Mouse (Mus musculus) myocyte (in vitro differentiated cells): Measurements from ENCODE around the gene Ripk4. TPM values are rescaled to one million over a fixed set of nuclear protein-coding genes. Genes with fewer than 3 reads are reported as not detected.

Experiments
- H3K27me3 ChIP-seq: one replicate; pipeline ENCODE4 v1.6.1; 2011; ENCODE audit not compliant: control insufficient read depth, insufficient read depth, insufficient read length
- H3K36me3 ChIP-seq: one replicate; pipeline ENCODE4 v1.6.1; 2011; ENCODE audit not compliant: control insufficient read depth, insufficient read depth
- H3K4me2 ChIP-seq: one replicate; pipeline ENCODE4 v1.6.1; 2011; ENCODE audit warnings: low read depth, control low read depth
- H3K4me3 ChIP-seq: one replicate; pipeline ENCODE4 v1.5.1; 2011; ENCODE audit warnings: mild to moderate bottlenecking, control low read depth, moderate library complexity
- H3K79me2 ChIP-seq: one replicate; pipeline ENCODE4 v1.6.1; 2011; ENCODE audit not compliant: control insufficient read depth, insufficient read depth
- H3ac ChIP-seq: one replicate; pipeline ENCODE4 v1.6.1; 2011; ENCODE audit not compliant: control insufficient read depth, insufficient read length
- CEBPB ChIP-seq: IDR thresholded peaks from 2 replicates; pipeline ENCODE4 v1.6.1; 2011; ENCODE audit warnings: mild to moderate bottlenecking, moderate library complexity; ENCODE audit not compliant: poor library complexity, insufficient read depth, severe bottlenecking
- E2F4 ChIP-seq: IDR thresholded peaks from one replicate; pipeline ENCODE4 v1.6.1; 2011; ENCODE audit warnings: mild to moderate bottlenecking, control low read depth, moderate library complexity; ENCODE audit not compliant: insufficient read depth
- MAX ChIP-seq: IDR thresholded peaks from one replicate; pipeline ENCODE4 v1.6.1; 2011; ENCODE audit warnings: low read depth, mild to moderate bottlenecking, control low read depth
- MYOD1 ChIP-seq, 3 experiments: IDR thresholded peaks; one replicate each; pipeline ENCODE4 v1.6.1; 2011; ENCODE audit warnings: control low read depth in 2 of 3, low read depth in 2 of 3, mild to moderate bottlenecking in 2 of 3, moderate library complexity in 1 of 3; ENCODE audit not compliant: insufficient read length in 2 of 3, control insufficient read depth in 1 of 3
- MYOG ChIP-seq, 3 experiments: IDR thresholded peaks; one replicate each; pipeline ENCODE4 v1.6.1; 2011; ENCODE audit warnings: control low read depth in 2 of 3, low read depth in 2 of 3, mild to moderate bottlenecking in 2 of 3; ENCODE audit not compliant: insufficient read length in 2 of 3, control insufficient read depth in 1 of 3, insufficient read depth in 1 of 3
- POLR2A ChIP-seq: IDR thresholded peaks from one replicate; pipeline ENCODE4 v1.6.1; 2011; ENCODE audit warnings: low read depth, mild to moderate bottlenecking, control low read depth, moderate library complexity; ENCODE audit not compliant: insufficient read length
- POLR2AphosphoS2 ChIP-seq: IDR thresholded peaks from one replicate; pipeline ENCODE4 v1.6.1; 2011; ENCODE audit warnings: low read depth, control low read depth; ENCODE audit not compliant: insufficient read length
- REST ChIP-seq: IDR thresholded peaks from one replicate; pipeline ENCODE4 v1.6.1; 2011; ENCODE audit warnings: mild to moderate bottlenecking, control low read depth, moderate library complexity; ENCODE audit not compliant: insufficient read depth, insufficient read length
- SRF ChIP-seq: IDR thresholded peaks from one replicate; pipeline ENCODE4 v1.6.1; 2011; ENCODE audit warnings: low read depth; ENCODE audit not compliant: control insufficient read depth, insufficient read length
- TCF12 ChIP-seq: IDR thresholded peaks from one replicate; pipeline ENCODE4 v1.6.1; 2011; ENCODE audit warnings: mild to moderate bottlenecking, control low read depth; ENCODE audit not compliant: poor library complexity, insufficient read depth, severe bottlenecking
- TCF3 ChIP-seq: IDR thresholded peaks from one replicate; pipeline ENCODE4 v1.6.1; 2011; ENCODE audit warnings: low read depth, control low read depth; ENCODE audit not compliant: insufficient read length
- USF1 ChIP-seq: IDR thresholded peaks from one replicate; pipeline ENCODE4 v1.6.1; 2011; ENCODE audit warnings: low read depth, mild to moderate bottlenecking, control low read depth, moderate library complexity
- polyA plus RNA-seq: library from polyadenylated mRNA; unstranded; fragments of >200 nt; fragmentation: generic; extraction: Trizol; gene quantifications from one replicate; pipeline ENCODE4 v1.2.1, GENCODE M21; 2012; ENCODE audit warnings: missing spikeins

Gene Ripk4
- polyA plus RNA-seq, 1 experiment, result not detected

DNA sequence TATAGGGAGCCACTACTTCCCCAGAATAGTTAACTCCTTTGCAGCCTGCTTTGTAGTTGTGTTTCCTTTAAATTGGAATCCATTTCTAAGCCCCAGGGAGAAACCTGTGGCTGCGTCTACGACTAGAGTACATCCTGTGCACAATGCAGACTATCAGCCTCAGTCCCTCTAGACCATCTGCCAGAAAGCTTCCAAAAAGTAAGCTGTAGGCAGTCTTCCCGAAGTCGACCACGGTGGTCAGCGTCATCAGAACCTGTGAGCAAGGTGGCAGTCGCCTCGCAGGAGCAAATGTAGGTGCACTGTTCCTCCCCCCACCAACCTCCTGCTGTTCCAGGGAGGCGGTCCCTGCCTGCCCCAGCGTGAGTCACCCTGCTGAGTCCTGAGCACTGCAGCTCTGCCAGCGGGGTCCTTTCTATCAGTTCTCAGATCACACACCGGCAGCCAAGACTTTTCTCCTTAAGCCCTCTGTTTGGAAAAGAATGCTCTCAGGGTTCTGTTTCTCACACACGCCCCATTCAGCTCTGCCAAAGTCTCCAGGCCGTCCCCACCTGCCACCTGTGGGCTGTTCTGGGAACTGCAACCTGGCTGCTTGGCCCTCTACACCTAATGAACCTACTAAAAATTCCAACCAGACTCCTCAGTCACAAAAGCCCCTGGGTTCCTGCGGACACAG, 14.9 kb upstream of the Ripk4 start:
- peak overlapping the region; percentile 55 for H3K4me2 ChIP-seq
- no peak overlapping the region for H3ac ChIP-seq
- H3K79me2 ChIP-seq, result no peaks in the 10 kb centered on the region
- no peaks in the 10 kb centered on the region for H3K27me3 ChIP-seq
- TF ChIP-seq SRF, result no peak
- no peak for TF ChIP-seq E2F4
- no peak for TF ChIP-seq MAX
- no peak for TF ChIP-seq POLR2A
- no peak for TF ChIP-seq TCF3
- no peak for TF ChIP-seq MYOD1 (IDR thresholded peaks at IDR 0.05; ENCODE audit: control insufficient read depth in 1 of 3, insufficient read length in 2 of 3, low read depth in 2 of 3)
- TF ChIP-seq USF1, result no peak
- TF ChIP-seq POLR2AphosphoS2, result no peak
- no peak for TF ChIP-seq REST
- no peak for TF ChIP-seq CEBPB
- no peak for TF ChIP-seq MYOG (IDR thresholded peaks at IDR 0.05; ENCODE audit: control insufficient read depth in 1 of 3, insufficient read depth in 1 of 3, insufficient read length in 2 of 3, low read depth in 2 of 3)
- TF ChIP-seq TCF12, result no peak
- H3K4me3 ChIP-seq, result no peak overlapping the region
- H3K36me3 ChIP-seq, result no peaks in the 10 kb centered on the region

- Histone ChIP-seq H3K79me2 (no peaks in the 10 kb centered on the region), H3K27me3 (no peaks in the 10 kb centered on the region)
- no peak for TF ChIP-seq REST
- no peak for TF ChIP-seq TCF3
- no peak for TF ChIP-seq POLR2AphosphoS2
- TF ChIP-seq MAX, result no peak
- TF ChIP-seq TCF12, result no peak
- TF ChIP-seq MYOG (IDR thresholded peaks at IDR 0.05; ENCODE audit: control insufficient read depth in 1 of 3, insufficient read depth in 1 of 3, insufficient read length in 2 of 3, low read depth in 2 of 3), result no peak
- TF ChIP-seq CEBPB, result no peak
- TF ChIP-seq E2F4, result no peak
- TF ChIP-seq USF1, result no peak
- TF ChIP-seq MYOD1 (IDR thresholded peaks at IDR 0.05; ENCODE audit: control insufficient read depth in 1 of 3, insufficient read length in 2 of 3, low read depth in 2 of 3), result no peak
- no peak for TF ChIP-seq POLR2A
Measured at GRCm38 (mm10) chr16:97766501-97766900, 2.9 kb upstream of the Ripk4 start.

GRCm38 (mm10) chr16:97764626-97765025, 1.0 kb upstream of the Ripk4 start:
- H3K36me3 ChIP-seq, result no peaks in the 10 kb centered on the region
- no peaks in the 10 kb centered on the region for H3K79me2 ChIP-seq
- H3K4me2 ChIP-seq, result no peak overlapping the region
- TF ChIP-seq TCF12 (no peak), E2F4 (no peak)
- H3K4me3 ChIP-seq, result no peak overlapping the region
- no peaks in the 10 kb centered on the region for H3K27me3 ChIP-seq
- no peak overlapping the region for H3ac ChIP-seq

More at GRCm38 (mm10) chr16:97766501-97766900, 2.9 kb upstream of the Ripk4 start:
- H3ac ChIP-seq, result no peak overlapping the region
- no peaks in the 10 kb centered on the region for H3K36me3 ChIP-seq
- no peak overlapping the region for H3K4me3 ChIP-seq
- H3K4me2 ChIP-seq, result no peak overlapping the region

DNA sequence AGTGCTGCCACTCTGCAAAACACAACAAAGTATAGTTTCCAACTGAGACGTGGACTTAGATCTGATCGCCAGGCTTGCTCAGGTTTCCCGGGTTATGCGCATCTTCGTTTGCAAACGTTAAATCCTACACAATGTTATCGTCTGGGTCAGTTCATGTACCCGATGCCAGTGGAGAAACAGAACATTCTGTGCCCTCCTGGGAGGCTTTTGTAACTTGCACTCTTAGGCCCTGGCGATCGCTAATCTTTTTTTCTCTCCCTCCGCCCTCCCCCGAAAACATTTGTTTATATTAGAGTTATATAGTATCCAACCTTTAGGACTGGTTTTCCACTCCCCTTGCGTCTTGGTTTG, 378 bp upstream of the Ripk4 start:
- Histone ChIP-seq H3K79me2 (no peaks in the 10 kb centered on the region), H3K4me2 (no peak overlapping the region), H3ac (no peak overlapping the region), H3K36me3 (no peaks in the 10 kb centered on the region), H3K27me3 (no peaks in the 10 kb centered on the region), H3K4me3 (no peak overlapping the region)
- TF ChIP-seq POLR2A (no peak), TCF12 (no peak), CEBPB (no peak), MAX (no peak), TCF3 (no peak), REST (no peak), POLR2AphosphoS2 (no peak), MYOD1 (IDR thresholded peaks at IDR 0.05; ENCODE audit: control insufficient read depth in 1 of 3, insufficient read length in 2 of 3, low read depth in 2 of 3) (no peak), SRF (no peak), USF1 (no peak), E2F4 (no peak)

DNA sequence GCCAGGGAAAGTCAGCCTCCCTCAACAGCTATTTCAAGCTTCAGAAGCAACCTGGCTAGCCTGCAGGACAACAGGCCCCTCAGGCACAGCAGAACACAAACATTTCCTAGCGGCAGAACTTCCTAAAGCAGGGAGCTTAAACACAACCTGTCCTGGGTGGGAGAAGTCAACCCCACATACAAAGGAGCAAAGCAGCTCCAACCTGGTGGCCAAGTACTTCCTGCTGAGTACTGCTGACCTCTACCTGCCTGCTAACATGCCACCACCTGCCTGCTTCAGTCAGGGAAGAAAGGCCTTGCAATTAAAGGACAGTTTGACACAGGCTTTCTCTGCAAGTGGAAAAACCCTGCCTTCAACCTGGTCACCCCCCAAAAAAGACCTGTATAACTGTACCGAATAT, 1.8 kb downstream of the Ripk4 start:
- Histone ChIP-seq H3K4me3 (no peak overlapping the region), H3K4me2 (no peak overlapping the region), H3K79me2 (no peaks in the 10 kb centered on the region), H3K36me3 (no peaks in the 10 kb centered on the region), H3ac (no peak overlapping the region), H3K27me3 (no peaks in the 10 kb centered on the region)
- TF ChIP-seq TCF12 (no peak), E2F4 (no peak), CEBPB (no peak), USF1 (no peak), POLR2AphosphoS2 (no peak), TCF3 (no peak), MYOG (IDR thresholded peaks at IDR 0.05; ENCODE audit: control insufficient read depth in 1 of 3, insufficient read depth in 1 of 3, insufficient read length in 2 of 3, low read depth in 2 of 3) (no peak), SRF (no peak)
